Mouse (Mus musculus) ovary, postnatal 14 days (tissue): ENCODE data around the gene Klhdc8a.

Experiments used
- DNase-seq: peaks from one replicate; pipeline ENCODE4 v3.0.0; 2022; ENCODE audit warnings: low spot score

Klhdc8a gene

DNA sequence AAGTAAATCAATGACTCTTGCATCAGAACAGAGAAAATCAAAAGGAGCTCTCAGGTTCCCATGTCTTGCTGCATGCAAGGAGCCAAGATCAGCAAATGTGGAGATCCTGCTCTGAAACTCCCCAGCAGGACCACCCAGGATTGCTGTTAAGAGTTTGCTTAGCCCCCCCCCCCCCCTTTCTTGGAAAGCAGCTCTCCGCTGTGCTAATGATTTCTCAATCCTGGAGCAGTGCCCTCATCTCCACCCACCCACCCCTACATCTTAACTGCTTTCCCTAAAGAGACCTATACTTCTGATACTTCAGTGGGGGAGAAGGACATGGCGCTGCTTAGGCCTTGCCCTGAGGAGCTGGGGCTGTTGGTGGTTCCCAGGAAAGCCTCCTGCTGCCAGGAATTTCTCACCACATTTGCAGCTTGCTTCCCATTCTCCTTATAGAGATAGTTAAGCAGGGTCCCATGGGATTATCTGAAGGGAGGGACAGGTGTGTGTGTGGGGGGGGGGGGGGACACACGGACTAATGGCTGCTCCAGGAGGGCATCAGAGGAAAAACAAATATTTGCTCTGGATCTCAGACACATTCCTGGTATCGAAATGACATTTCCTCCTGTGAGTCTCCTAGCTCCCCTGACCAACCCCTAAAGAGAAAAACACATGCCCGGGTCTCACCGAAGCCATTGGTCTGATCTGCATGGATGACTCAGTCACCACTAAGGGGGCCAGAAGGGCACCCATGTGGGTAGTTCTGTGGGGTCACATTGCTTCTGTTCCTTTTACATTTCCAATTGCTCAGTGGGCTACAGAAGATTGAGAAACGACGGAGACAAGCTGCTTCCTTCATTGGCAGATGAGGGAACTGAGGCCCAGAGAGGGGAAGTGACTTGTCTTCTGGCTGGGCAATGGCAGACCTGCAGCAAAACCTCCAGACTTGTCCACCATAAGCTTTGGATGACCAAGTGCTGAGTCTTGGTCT, 19.8 kb downstream of the Klhdc8a start:
- no peak for DNase-seq

DNA sequence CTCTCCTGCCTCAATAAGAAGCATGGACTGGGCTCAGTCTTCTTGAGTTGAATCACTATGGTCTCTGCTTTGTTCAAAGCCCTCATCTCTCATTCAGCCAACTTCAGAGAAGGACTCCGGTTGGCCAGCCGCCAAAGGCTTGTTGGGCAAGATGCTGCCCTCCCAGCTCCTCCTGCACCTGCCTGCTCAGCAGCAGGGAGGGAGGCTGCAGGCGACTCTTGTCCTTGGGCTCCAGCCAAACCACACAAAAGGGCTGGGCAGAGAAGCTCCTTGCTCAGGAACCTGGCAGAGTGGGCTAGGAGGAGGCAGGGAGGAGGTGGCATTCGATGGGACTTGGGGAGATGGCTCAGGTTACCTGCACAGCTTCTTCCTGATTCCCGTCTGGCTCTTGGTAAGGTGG, 20.8 kb downstream of the Klhdc8a start:
- DNase-seq: peak; percentile 66

DNA sequence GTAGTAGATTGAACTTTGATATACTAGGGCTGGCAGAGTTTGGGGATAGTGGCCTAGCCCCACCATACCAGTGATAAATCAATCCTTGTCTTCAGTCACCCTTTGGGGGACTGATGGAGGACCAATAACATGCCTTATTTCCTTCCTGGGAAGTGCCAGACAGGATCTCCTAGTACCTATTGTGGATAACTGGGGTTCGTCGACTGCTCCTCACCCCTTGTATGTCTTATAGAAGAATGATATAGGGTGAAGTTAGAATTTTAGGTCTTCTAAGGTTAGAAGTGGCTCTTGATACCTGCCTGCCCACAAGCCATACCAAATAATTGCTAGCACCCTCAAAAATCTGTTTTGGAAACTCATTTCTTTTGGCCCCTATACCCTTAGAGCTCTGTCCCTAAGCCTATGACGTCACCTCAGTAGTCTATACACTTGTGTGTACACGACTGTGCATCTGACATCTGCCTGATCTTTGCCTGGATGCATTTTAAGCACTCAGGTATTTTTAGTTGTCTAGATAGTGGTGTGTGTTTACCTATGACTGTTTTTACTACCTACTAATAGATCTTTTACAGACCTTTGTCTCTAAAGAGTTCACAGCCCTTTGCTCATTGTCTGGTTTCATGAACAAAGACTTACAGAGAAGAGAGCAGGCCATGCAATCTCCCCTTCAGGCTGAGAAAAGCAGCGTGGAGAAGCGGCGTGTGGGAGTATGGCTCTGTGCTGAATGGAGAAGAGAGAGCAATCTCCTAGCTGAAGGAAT, 23.6 kb downstream of the Klhdc8a start:
- no peak for DNase-seq

DNA sequence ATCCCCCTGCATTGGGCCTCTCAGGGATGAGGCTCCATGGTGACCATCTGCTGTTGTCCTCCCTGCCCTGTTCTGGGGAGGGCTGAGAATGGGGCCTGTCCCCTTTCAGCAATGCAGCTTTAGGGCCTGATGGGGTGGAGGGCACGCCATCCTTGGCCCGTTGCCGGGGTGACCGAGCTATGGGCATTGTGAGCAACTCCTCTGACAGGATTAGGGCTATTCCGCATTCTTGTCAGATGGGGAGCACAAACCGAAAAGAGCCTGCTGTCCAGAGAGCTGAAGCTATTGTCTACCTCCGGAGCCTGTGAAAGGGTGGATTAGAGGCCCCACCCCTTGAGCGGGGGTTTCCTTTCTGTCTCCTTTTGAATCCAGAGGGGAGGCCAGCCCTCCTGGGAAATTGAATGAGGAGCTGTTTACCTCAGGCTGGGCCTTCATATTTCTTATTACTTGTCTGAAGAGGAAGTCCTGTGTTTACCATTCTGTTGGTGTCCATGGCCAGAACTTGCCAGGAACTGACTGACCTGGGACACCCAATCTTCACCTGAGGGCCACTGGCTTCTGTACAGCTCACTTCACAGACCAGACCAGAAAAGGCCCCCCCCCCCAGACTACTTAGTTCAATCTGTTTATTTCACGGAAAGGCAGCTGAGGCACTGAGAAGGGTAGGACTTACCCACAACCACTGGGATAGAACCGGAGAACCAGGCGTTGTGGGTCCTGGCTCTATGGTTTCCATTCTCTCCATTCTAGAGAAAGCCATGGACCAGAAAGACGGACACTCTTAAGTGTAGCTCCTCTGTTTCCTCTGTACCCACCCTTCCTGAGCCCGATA, 24.5 kb downstream of the Klhdc8a start:
- no peak for DNase-seq

DNA sequence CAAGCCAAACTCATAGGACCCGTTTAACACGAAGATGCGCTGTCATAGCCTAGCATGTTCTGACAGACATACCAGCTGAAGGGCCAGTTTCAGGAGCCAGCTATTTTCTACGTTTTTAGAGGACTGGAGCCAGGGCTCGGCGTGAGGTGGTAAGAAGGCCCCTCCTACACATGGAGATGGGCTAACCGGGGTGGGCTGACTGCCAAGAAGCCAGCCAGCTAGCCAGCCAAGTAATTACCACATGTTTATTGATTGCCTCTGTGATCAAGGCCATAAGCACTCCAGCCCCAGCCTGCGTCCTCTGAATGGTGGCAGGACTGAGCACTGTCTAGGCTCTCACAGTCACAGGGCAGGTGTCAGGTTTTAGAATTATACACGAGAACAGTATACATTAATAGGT, 28.4 kb downstream of the Klhdc8a start:
- DNase-seq: no peak

DNA sequence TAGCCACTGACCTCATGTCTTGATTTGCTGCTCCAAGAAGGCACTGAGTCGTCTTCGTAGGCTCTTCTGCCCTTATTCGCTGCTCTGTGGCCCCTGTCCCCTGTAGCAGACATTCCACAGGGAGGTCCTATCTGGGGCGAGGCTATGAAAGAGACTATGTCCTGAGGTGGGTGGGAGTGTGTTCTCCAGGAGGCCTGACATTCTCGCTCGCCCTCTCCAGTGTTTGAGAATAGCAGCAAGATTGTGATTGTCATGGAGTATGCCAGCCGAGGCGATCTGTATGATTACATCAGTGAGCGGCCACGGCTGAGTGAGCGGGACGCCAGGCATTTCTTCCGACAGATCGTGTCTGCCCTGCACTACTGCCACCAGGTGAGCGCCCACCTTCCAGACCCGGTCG, 29.1 kb downstream of the Klhdc8a start:
- DNase-seq: no peak

DNA sequence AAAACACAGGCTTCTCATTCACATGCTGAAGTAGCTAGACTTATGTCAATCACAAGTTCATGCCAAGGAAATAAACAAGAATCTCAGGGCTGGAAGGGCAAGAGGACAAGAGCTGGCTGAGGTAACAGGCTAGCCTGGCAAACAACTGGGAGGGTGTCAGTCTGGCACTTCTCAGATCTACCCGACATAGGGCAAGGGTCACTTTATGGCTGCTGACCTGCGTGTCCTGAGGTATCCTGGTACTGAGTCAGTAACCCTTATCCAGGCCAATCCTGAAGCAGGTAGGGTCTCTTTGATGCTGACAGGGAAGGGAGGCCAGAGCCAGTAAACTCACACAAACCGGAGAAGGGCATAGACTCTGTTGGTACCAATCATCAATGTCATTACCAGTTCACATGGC, 30.1 kb downstream of the Klhdc8a start:
- no peak for DNase-seq

DNA sequence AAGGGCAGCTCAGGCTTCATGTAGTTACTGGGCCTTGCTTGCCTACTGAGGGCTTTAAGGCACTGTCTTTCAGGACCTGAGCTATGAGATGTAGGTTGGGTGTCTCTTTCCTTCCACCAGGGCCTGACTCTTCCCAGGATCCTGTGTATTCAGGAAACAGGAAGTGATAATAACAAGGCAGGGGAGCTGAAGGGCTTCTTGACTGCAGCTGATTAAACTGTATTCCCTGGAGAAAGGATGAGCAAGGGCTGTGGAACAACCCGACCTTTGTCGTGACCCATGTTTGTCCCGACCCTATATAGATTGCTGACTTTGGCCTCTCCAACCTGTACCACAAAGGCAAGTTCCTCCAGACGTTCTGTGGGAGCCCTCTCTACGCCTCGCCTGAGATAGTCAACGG, 31.2 kb downstream of the Klhdc8a start:
- no peak for DNase-seq

DNA sequence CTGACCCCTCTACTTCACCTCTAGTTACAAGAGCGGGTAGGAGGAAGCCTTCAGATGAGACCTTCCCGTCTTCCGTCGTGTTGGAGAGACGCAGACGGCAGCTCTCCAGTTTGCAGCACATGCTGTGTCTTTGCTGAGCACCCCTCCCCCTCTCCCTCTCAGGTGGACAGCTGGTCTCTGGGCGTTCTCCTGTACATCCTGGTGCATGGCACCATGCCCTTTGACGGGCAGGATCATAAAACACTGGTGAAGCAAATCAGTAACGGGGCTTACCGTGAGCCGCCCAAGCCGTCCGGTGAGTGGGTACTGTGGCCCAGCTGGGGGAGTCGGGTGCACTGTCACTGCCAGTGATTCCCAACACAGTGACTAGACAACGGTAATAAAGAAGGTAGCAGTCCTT, 32.0 kb downstream of the Klhdc8a start:
- DNase-seq: no peak

DNA sequence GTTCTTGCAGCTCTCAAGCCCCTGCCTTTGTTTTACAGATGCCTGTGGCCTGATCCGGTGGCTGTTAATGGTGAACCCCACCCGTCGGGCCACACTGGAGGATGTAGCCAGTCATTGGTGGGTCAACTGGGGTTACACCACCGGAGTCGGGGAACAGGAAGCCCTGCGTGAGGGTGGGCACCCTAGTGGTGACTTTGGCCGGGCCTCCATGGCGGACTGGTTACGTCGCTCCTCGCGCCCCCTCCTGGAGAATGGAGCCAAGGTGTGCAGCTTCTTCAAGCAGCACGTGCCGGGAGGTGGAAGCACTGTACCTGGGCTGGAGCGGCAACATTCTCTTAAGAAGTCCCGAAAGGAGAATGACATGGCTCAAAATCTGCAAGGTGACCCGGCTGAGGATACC, 32.9 kb downstream of the Klhdc8a start:
- no peak for DNase-seq

DNA sequence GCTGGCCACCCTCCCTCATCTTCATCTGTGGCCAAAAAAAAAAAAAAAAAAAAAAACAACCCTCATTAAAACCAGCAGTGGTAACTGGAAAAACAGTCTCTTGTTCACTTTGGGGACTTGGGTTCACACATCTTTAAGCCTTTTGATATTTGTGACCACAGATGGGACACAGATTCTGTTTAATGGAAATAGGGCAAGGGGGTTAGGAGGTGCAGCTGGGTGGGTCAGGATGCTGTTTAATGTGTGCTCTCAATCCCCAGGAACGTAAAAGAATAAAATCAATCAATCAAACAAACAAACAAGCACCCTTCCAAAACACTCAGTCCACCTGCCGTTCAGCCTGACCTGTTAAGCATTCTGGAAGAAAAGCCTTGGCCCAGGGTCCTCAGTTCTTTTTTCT, 34.8 kb downstream of the Klhdc8a start:
- DNase-seq: no peak

DNA sequence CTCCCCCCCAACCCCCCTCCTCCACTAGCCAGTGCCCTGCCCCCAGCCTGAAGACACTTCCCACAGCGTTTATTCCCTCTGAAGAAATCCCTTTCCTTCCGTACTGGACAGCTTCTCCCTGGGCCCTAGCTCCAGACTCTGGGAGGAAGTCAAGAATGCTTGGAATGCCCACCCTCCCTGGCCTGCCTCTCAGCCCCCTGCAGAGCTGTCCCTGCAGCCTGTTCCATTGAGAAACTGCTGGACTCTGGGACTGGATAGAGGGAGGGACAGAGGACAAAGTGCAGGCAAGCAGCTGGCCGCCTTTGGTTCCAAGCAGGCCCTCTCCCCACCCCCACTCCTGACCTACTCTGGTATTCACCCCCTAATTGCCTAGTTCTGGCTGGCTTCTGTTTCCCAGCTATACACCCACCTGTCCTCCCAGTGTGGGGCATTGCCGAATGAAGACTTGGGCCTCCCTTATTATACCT, 35.3 kb downstream of the Klhdc8a start:
- DNase-seq: no peak

DNA sequence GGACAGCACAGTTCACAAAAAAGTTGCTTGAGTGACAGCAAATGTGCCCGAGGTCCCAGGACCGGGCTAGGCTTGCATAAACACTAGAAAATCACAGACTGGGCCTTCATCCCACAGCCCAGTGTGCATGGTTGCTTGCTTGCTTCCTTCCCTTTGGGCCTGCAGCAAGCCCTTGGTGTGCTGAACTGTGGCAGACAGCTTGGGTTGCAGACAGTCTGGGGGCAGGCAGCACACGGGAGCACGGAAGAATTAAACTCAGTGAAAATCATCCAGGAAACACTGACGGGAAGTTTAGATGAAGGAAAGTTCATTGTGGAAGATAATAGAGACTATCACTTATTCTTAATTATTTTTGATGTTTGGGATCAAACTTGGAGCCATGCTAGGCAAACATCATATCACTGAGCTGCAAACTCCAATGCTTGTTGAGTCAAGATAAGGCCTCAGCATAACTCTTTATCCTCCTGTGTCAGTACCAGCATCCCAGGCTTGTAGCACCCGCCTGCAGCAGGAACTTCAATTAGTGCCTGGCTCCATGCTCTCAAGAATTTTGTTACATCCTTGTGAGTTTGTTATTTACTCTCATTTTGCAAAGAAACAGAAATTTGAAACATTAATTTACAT, 35.9 kb downstream of the Klhdc8a start:
- no peak for DNase-seq

DNA sequence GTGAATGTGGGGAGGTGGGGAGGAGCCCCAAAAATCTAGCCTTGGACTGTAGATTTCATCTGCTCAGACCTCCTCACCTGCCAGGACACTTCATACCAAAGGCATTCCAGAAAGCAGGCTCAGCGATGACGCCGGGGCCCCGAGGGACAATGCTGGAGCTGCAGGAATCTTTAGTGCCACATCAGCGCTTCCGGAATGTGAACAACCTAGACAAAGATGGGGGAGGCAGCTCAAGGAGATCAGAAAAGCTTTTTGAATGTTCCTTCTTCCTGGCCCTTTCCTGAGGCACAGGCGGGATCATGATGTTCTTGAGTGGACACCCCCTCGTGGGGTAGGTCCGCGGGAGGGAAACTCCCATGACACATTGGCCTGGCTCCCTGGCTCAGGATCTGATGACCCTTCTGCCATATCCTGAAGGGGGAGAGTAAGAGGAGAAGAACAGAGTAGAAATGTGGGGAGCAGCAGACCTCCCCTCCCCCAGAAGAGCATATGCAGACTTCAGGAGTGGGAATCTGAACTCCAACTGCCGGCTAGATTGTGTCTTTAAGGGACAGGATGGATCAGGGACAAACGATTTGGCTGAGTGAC, 37.0 kb downstream of the Klhdc8a start:
- no peak for DNase-seq

DNA sequence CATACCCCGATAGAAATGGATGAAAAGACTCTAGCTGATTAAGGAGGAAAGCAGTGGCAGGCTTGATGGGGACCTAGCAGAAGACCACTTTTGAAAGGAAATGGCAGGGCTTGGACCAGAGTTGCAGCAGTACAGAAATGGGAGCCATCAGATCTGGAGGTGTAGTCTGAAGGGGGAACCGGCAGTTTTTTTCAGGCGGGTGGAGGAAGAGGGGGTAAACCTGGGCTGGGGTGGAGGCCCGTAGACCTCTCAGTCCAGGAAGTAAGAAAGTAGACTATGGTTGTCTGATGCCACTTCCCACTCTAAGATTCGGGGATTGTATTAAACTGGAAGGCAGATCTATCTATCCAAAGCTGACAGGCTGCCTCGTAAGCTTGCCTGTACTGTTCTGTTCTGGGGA, 38.5 kb downstream of the Klhdc8a start:
- DNase-seq: no peak

DNA sequence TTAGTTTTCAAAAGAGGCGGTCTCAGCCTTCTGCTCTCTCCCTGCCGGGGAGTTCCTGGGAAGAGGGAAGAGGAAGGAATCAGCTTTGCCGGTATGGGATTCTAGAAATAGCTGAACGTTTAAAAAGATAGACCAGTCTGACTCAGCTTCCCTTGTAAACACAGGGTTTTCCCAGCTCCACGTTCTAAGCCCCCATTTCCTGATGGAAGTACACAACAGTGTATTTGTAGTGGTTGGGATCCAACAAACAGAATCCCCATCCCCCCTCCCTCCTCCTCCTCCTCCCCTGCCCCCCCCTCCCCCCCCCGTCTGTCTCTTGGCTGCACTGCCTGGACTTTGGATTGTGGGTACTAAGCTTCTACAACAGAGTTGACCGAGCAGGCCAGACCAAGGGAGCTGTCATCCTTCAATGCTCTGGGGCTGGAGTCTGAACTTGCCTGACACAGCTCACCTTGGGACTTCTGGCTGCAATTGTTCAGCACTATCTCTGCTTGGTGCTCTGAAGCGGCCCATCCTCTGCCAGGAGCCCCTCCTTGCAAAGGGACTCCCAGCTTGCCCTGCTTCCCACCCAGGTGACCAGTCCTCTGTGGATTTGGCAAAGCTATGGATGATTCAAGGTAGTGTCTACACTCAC, 39.7 kb downstream of the Klhdc8a start:
- DNase-seq: no peak

DNA sequence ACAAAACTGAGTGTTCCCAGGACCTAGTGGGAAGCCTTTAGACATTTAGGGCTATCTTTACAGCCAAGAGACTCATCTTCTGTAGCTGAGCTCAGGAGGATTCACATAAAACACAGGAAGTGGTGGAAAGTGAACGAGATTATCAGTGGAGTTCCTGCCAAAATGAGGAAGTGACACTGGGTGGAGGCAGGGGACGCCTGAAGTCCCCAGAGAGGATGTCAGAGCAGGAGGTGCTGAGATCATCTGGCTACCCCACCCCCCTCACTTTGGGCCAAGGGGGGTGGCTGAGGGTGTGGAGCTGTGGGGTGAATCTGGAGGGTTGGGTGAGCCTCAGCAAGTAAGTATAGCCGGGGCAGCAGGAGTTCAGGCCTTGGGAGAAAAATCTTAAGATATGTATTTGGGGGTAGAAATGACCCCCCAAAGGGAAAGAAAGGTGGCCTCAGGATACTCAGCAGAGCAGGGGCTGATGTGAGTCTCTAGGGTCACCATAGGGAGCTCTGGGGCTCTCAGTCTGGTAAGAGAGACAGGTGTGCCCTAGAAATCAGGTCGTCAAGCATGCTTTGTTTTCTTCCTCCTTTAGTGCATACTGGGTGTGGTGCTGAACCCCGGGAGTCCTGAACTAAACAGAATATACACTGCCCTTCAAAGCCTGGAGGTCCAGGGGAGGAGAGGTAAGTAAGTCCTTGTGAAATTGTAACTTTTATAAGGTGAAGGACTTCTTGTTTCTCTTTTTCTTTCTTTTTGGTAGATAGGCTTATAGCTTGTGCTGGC, 43.5 kb downstream of the Klhdc8a start:
- no peak for DNase-seq

DNA sequence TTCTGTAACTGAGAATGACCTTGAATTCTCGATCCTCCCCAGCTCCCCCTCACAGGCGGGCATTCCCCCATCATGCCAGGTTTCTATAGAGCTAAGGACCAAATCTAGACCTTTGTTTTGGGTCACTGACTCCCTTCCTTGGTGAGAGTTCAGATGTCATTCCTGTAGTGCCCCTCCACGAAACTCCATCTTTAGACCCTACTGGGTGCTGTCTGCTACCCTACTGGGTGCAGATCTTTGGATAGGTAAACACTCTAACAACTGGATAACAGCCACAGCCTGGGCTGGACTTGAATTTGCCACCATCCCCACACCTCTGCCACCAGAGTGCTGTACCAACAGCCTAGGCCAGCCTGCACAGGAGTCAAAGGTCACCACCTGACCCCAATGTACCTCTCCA, 44.1 kb downstream of the Klhdc8a start:
- DNase-seq: no peak

DNA sequence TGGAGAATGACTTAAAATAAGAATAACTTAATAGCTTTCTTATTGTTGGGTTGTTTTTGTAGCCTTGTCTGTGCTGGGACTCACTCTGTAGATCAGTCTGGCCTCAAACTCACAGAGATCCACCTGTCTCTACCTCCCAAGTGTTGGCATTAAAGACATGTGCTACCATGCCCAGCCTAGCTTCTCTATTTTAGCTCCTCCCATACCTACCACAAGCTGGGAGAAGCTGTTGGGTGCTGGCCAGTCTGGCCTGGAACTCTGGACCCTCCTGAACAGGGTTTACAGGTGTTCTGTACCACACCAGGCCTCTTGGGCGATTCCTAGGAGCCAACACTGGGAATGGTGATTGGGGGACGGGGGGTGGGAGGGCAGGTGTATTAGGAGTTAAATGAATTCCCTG, 44.8 kb downstream of the Klhdc8a start:
- DNase-seq: no peak

DNA sequence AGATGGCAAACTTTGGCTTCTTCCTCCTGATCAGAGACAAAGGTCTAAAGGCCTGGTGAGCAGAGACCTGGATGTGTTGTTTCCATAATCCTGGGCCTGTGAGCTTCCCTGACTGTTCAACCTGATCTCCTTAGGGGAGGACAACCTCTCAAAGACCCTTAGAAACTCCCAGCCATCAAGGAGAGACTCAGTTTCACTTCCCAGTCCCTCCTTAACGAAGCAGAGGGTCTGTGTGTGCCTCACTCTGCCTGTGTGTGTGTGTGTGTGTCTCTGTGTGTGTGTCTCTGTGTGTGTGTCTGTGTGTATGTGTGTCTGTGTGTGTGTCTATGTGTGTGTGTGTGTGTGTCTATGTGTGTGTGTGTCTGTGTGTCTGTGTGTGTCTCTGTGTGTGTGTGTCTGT, 45.2 kb downstream of the Klhdc8a start:
- DNase-seq: no peak
